Mouse (Mus musculus) heart, postnatal 0 days (tissue): ENCODE results near the gene Vmn1r1.

Source experiments
- CTCF ChIP-seq: IDR thresholded peaks from 2 replicates; pipeline ENCODE4 v1.5.1; 2016; ENCODE audit warnings: antibody characterized with exemption, control low read depth, low read depth
- EP300 ChIP-seq: IDR thresholded peaks from 2 replicates; pipeline ENCODE4 v1.6.1; 2016; ENCODE audit warnings: antibody characterized with exemption, low read depth

DNA sequence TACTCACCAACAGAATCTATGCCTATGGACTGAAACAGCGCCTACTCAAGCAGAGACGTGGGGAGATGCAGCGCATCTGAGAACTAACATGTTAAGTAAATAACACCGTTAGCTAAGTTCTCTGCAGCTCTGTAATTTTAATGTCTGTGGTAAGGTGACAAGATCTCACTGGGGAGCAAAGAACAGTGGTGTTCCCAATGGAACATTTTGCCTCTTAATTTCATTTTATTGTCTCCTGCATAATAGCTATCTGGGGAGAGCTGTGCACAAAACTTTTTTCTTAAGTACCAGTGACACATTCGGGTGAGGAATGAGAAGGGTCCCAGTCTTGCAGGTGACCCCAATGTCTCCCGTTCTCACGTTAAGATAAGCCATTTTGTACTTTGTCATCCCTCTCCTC is at the start of gene Vmn1r1:
- no peak for TF ChIP-seq CTCF
- no peak for TF ChIP-seq EP300
